Mouse (Mus musculus) c-Kit-positive CD71-negative TER-119-negative erythroid progenitor cells, embryonic 14.5 days (primary cell): ENCODE data around the gene Sox12.
A peak's percentile ranks its signal among the peaks of the same experiment; 100 is the strongest.
"Not testable (repeated sequence)": the region's sequence is repeated elsewhere in the genome, so short reads cannot be mapped to it uniquely, and the experiment has no call there.

Experiments
- DNase-seq: peaks from one replicate; pipeline ENCODE4 v3.0.0-alpha.2; 2013; ENCODE audit warnings: low read depth

Sox12 gene

DNA sequence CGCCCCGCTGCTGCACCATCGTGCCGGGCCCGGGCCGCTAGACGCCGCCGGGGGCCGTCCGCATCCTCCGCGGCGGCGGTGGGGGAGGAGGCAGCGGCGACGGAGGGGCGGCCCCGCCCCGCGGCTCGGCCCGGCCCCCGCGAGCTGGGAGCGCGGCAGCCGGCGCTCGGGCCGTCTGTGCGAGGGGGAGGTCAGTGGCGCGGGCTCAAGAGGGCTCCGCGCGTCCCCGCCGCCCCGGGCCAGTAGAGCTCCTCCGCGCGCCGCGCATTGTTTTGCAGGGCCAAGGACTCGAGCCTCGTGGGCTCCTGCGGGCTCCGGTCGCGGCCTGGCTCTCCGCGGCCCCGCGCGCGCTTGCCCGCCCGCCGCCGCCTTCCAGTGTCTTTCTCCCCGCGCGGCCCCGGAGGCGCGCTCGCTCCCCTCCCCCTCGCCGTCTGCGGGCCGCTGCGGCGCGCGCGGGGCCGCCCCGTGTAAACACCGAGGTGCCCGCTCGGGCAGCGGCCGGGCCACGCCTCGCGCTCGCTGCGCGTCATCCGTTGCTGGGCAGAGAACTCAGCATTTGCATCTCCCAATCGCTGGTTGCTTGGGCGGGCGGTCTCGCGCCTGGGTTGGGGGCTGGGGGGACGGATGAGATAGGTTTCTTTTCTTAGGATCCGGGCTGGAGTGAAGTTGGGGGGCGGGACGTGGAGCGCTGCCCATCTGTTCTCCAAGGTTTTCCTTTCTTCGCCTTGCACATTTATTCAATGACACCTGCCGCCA is at the start of gene Sox12:
Gene Sox12, minus strand, starts transcription at position 384 of the 756 bp plus-strand sequence.
- DNase-seq = peak; percentile 92

- DNase-seq = no peak
Measured at GRCm38 (mm10) chr2:152447461-152447860, 49.6 kb upstream of the Sox12 start.

DNA sequence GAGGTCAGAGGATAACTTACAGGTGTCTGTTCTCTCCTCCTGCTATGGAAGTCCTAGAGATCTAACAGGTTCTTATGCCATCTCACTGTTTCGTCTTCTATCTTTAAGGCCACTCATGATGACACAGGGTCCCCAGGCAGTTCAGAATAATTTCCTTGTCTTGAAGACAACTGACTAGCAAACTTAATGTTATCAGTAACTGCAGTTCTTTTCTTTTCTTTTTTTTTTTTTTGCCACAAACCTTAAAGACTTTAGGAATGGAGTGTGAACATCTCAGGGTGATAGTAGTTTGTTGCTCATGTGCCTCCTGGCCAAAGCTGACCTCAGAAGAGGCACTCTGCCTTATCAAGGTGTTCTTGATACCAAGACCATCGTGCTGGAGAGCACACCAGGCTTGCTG is 48.8 kb upstream of the Sox12 start:
- DNase-seq = no peak

- DNase-seq = no peak
Measured at GRCm38 (mm10) chr2:152443281-152443680, 45.4 kb upstream of the Sox12 start.

GRCm38 (mm10) chr2:152442322-152442721 is 44.5 kb upstream of the Sox12 start:
- DNase-seq = no peak

DNA sequence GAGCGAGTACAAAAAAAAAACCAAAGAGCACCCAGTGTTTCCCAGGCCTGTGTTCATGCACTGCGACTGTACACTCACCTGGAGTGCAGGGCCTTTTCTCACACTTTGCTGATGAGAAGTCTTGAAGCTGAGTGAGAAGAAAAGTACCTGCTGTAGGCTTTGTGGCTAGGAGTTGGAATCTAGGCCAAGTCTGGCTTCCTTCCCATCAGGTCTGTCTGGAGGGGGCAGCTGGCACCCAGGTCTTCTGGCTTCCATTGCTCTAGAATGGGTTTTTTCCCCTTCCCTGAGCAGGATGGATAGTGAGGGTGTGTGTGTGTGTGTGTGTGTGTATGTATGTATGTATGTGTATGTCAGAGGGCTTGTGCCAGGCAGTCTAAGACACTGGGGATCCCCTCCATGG is 42.0 kb upstream of the Sox12 start:
- no peak for DNase-seq

DNA sequence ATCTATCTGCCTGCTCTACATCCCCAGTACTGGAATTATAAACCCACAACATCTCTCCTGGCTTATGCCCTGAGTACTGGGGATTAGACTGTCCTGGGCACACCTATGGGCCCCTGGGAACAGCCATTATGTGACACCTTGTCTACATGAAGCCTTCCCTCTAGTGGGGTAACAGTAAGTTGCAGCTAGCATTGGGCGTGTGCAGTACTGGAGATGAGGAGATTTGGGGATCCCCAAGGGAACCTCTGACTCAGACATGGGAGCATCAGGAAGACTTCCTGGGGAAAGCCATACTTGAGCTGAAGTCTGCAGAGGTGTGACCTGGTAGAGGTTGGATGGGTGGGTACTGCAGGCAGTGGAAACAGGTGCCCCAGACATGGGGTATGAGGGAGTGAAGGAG is 41.1 kb upstream of the Sox12 start:
- no peak for DNase-seq

GRCm38 (mm10) chr2:152436983-152437860 is 39.4 kb upstream of the Sox12 start:
- DNase-seq = peak; percentile 74

DNA sequence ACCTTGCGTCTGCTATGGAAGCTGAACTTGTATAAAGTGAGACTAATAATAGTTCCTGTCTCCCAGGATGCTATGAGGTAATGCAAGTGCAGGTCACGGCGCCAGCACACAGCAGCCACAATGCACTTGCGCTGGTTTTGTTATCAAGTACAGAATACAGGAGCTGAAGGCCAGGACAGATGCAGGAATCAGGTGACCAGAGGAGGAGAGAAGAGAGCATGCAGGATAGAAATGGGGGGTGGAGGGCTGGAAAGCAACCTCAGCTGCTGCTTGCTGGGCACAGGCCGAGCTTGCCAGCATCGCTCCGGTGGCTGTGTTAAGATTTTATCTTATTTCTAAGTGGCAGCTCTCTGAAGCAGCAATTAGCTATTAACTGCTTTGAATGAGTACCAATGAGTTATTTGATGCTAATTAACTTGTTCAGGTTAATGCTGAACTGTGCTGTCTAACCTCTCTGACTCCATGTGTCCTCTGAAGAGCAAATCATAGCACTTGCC is 38.6 kb upstream of the Sox12 start:
- DNase-seq = no peak

DNA sequence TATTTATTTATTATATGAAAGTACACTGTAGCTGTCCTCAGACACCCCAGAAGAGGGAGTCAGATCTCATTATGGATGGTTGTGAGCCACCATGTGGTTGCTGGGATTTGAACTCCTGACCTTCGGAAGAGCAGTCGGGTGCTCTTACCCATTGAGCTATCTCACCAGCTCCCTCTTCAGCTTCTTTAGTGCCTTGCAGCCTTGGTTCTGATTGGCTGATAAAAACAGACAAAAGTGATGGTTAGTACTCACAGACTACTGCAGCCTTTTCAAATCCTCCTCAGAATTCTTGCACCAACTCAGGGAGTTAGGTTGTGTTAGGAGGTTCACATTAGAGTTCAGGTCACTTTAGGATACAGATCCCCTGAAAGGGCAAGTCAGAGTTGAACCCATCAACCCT is 30.6 kb upstream of the Sox12 start:
- DNase-seq = not testable (repeated sequence)

DNA sequence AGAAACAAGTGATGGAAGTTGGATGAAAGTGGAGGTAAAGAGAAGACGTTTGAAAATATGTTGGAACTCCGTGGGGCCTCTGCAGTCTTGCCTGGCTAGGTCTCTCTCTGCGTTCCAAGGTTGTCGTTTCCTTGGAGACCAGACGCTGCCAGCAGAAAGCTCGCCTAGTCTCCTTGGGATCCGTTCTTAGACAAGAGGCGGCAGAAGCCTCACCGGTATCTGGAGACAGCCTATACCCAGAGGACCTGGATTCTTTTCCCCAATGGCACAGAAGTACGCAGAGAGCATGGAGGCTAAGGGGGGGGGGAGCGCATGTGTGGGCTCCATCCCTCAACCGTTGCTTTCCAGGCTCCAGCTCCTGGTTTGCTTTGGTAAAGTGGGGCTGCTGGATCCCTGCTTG is 29.6 kb upstream of the Sox12 start:
- no peak for DNase-seq

DNA sequence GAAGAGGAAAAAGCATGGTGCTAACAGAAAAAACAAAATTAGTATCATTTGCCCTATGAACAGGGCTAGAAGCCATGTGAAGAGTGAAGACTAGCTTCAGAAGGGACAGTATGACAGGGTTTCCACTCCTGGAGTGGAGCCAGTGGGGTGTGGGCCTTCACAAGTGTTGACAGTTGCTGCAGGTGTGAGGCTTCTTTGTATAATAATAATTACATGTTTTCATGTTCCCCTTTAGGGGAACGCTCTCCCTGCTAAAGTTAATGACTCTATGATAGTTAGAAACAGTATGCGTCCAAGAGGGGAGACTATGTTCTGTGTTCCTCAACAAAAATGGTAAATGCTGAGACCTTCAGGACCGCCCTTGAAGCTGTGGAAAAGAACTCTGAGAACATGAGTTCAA is 17.9 kb upstream of the Sox12 start:
- no peak for DNase-seq

- no peak for DNase-seq
Measured at GRCm38 (mm10) chr2:152415287-152415686, 17.4 kb upstream of the Sox12 start, which contains the start of gene 6820408C15Rik. TSS of gene 6820408C15Rik (plus strand) at chr2:152415587.

DNA sequence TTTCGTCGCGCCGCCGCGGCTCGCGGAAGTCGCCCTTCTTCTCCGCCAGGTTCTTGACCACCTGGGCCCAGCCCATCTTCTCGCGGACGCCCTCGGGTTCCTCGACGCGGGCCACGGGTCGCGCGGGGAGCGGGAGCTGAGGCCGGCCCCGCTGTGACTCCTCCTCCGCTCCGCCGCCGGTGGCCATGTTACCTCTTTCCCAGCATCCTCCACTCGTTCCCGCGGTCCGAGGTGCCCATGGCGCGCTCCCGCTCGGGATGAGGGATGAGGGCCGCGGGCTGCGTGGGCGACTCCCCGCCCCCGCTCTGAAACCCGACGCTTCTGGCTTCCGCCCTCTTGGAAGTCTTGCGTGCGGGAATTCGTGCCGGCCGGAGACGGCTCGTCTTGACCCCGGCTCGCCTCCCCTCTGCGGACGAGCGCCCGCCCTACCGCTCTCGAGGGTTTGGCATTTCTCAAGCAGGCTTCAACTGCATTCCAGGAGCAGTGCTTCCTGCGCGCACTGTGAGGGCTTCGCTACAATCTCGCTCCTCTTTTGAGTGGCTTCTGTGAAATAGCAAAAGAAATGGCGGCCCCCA is 16.8 kb upstream of the Sox12 start, which contains the start of gene Zcchc3:
Gene Zcchc3, minus strand, starts transcription at position 437 of the 575 bp plus-strand sequence.
- peak; percentile 66 for DNase-seq

- no peak for DNase-seq
Measured at GRCm38 (mm10) chr2:152413765-152414584, 16.1 kb upstream of the Sox12 start.

GRCm38 (mm10) chr2:152413158-152413764 is 15.4 kb upstream of the Sox12 start:
- no peak for DNase-seq

GRCm38 (mm10) chr2:152412526-152413157 is 14.8 kb upstream of the Sox12 start:
- no peak for DNase-seq

GRCm38 (mm10) chr2:152411471-152411870 is 13.6 kb upstream of the Sox12 start:
- DNase-seq = no peak

DNA sequence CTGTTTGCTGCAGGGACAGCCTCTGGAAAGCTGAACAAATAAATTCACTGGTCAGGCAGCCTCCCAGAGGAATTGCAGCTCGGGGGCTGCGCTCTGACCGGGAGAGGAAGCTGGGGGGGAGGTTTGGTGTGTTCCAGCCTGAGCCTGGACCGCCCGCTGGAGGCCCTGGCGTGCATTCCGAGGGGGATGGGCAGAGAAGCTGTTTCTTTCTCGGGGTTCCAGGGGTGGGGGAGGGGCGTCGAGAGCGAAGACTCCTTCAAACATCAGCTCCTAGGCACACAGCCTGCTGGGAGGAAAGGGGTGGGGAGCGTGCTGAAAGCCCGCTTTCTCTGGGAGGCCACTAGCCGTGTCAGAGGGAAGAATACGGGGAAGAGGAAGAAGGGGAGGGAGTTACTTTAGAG is 13.1 kb upstream of the Sox12 start:
- DNase-seq = no peak

- DNase-seq = no peak
Measured at GRCm38 (mm10) chr2:152409781-152410180, 11.9 kb upstream of the Sox12 start.

DNA sequence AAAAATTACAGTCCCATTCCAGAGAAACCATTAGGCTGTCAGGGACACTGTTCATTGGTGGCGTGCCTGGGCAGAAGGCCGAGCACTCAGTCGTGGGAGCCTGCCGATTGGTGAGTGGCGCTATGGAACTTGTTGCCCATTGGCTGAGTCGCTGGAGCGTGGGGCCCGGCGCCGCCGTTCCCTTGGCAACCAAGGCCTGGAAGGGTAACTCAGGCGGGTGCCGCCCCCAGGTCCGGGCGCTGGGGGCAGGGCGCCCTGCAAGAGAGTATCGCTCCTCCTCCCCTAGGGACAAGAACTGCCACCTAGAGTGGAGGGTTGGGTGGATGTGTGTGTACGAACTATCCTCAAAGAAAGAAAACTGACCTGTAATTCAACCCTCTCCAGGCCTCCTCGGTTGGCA is 8.3 kb upstream of the Sox12 start:
- DNase-seq = peak; percentile 90
